Mouse (Mus musculus) CH12.LX (cell line): ENCODE measurements around the gene Fam184a. TPM values are rescaled to one million over a fixed set of nuclear protein-coding genes. Genes with fewer than 3 reads are reported as not detected.

ENCODE experiments used
- DNase-seq: peaks from one replicate; pipeline ENCODE4 v3.0.0-alpha.2; 2013; ENCODE audit errors: extremely low read depth
- H3K27ac ChIP-seq: 2 replicates; pipeline ENCODE4 v1.5.1; 2012; ENCODE audit warnings: low read depth, mild to moderate bottlenecking, control low read depth, moderate library complexity; ENCODE audit not compliant: insufficient read depth
- H3K27me3 ChIP-seq: replicated peaks from 2 replicates; pipeline ENCODE3; 2012; ENCODE audit warnings: inconsistent platforms
- H3K36me3 ChIP-seq, 2 experiments: replicated peaks in 1 of 2; 2 replicates each; pipeline versions ENCODE3 to v1.6.1; 2012; ENCODE audit warnings: inconsistent platforms in 1 of 2, low read length in 1 of 2, mild to moderate bottlenecking in 1 of 2, mixed read lengths in 1 of 2, moderate library complexity in 1 of 2; ENCODE audit not compliant: control insufficient read depth in 1 of 2, insufficient read depth in 1 of 2
- H3K4me1 ChIP-seq, 2 experiments: 2 replicates each; pipeline ENCODE4 v1.6.1; 2012; ENCODE audit warnings: inconsistent platforms in 1 of 2, moderate library complexity in 1 of 2; ENCODE audit not compliant: insufficient read depth in 2 of 2, control insufficient read depth in 1 of 2
- H3K4me2 ChIP-seq: 2 replicates; pipeline ENCODE4 v1.6.1; 2012; ENCODE audit warnings: low read depth, mild to moderate bottlenecking, control low read depth; ENCODE audit not compliant: poor library complexity, insufficient read depth, severe bottlenecking
- H3K4me3 ChIP-seq, 3 experiments: fragments of 150-350 bp in 1 of 3; sonication (generic) in 1 of 3; replicated peaks in 1 of 3; 2 replicates each; pipeline versions ENCODE3 to v1.5.1; 2011 to 2012; ENCODE audit warnings: low read depth in 2 of 3, low read length in 2 of 3, mild to moderate bottlenecking in 2 of 3, moderate library complexity in 2 of 3, control low read depth in 1 of 3, improper control_type of control experiment in 1 of 3, inconsistent platforms in 1 of 3, mixed read lengths in 1 of 3; ENCODE audit not compliant: poor library complexity in 1 of 3
- H3K79me2 ChIP-seq: replicated peaks from 2 replicates; pipeline ENCODE4 v1.6.1; 2012; ENCODE audit warnings: mild to moderate bottlenecking, moderate library complexity; ENCODE audit not compliant: control insufficient read depth, poor library complexity, insufficient read depth, severe bottlenecking; ENCODE audit errors: extremely low read depth
- H3K9ac ChIP-seq: 2 replicates; pipeline ENCODE4 v1.6.1; 2012; ENCODE audit warnings: low read depth, mild to moderate bottlenecking, control low read depth, moderate library complexity; ENCODE audit not compliant: insufficient read depth
- H3K9me3 ChIP-seq: replicated peaks from 2 replicates; pipeline ENCODE3; 2012; ENCODE audit warnings: low read length, inconsistent platforms, mixed read lengths
- BHLHE40 ChIP-seq: IDR thresholded peaks from 2 replicates; pipeline ENCODE4 v1.6.1; 2011; ENCODE audit warnings: mild to moderate bottlenecking, low read depth, low read length, improper control_type of control experiment
- CHD1 ChIP-seq: IDR thresholded peaks from 2 replicates; pipeline ENCODE4 v1.6.1; 2012; ENCODE audit warnings: low read depth, low read length, improper control_type of control experiment, inconsistent platforms
- CHD2 ChIP-seq: IDR thresholded peaks from 2 replicates; pipeline ENCODE4 v1.6.1; 2011; ENCODE audit warnings: low read length, improper control_type of control experiment
- CTCF ChIP-seq, 2 experiments: IDR thresholded peaks in 1 of 2; conservative IDR thresholded peaks in 1 of 2; 2 replicates each; pipeline ENCODE4 v1.5.1; 2011 to 2012; ENCODE audit warnings: low read depth in 2 of 2, low read length in 2 of 2, improper control_type of control experiment in 1 of 2, inconsistent platforms in 1 of 2, mild to moderate bottlenecking in 1 of 2, moderate library complexity in 1 of 2
- E2F4 ChIP-seq: IDR thresholded peaks from 2 replicates; pipeline ENCODE4 v1.6.1; 2011; ENCODE audit warnings: low read depth, low read length, improper control_type of control experiment; ENCODE audit not compliant: insufficient replicate concordance
- ETS1 ChIP-seq: conservative IDR thresholded peaks from 2 replicates; pipeline ENCODE4 v1.6.1; 2012; ENCODE audit warnings: low read depth, mild to moderate bottlenecking, inconsistent platforms, low read length, improper control_type of control experiment, moderate library complexity
- JUND ChIP-seq: conservative IDR thresholded peaks from 2 replicates; pipeline ENCODE4 v1.6.1; 2011; ENCODE audit warnings: low read depth, low read length, improper control_type of control experiment
- MAX ChIP-seq: IDR thresholded peaks from 2 replicates; pipeline ENCODE4 v1.6.1; 2011; ENCODE audit warnings: low read length, improper control_type of control experiment
- MAZ ChIP-seq: IDR thresholded peaks from 2 replicates; pipeline ENCODE4 v1.6.1; 2012; ENCODE audit warnings: low read depth, mild to moderate bottlenecking, inconsistent platforms, low read length, improper control_type of control experiment, moderate library complexity
- MYC ChIP-seq: IDR thresholded peaks from 2 replicates; pipeline ENCODE4 v1.6.1; 2011; ENCODE audit warnings: low read depth, mild to moderate bottlenecking, improper control_type of control experiment, low read length
- NELFE ChIP-seq: IDR thresholded peaks from 2 replicates; pipeline ENCODE4 v1.6.1; 2011; ENCODE audit warnings: low read depth, low read length, improper control_type of control experiment
- NRF1 ChIP-seq: IDR thresholded peaks from 2 replicates; pipeline ENCODE4 v1.6.1; 2014; ENCODE audit warnings: low read depth, mild to moderate bottlenecking, inconsistent platforms, low read length, improper control_type of control experiment, moderate library complexity
- POLR2A ChIP-seq: IDR thresholded peaks from 2 replicates; pipeline ENCODE4 v1.6.1; 2011; ENCODE audit warnings: low read depth, mild to moderate bottlenecking, improper control_type of control experiment, low read length
- POLR2AphosphoS2 ChIP-seq: IDR thresholded peaks from 2 replicates; pipeline ENCODE4 v1.6.1; 2011; ENCODE audit warnings: low read depth, low read length, improper control_type of control experiment
- SIN3A ChIP-seq: IDR thresholded peaks from 2 replicates; pipeline ENCODE4 v1.6.1; 2012; ENCODE audit warnings: low read length, improper control_type of control experiment, inconsistent platforms
- USF1 ChIP-seq: IDR thresholded peaks from 2 replicates; pipeline ENCODE4 v1.6.1; 2014; ENCODE audit warnings: low read depth, mild to moderate bottlenecking, inconsistent platforms, low read length, improper control_type of control experiment
- USF2 ChIP-seq: conservative IDR thresholded peaks from 2 replicates; pipeline ENCODE4 v1.6.1; 2011; ENCODE audit warnings: low read depth, low read length, improper control_type of control experiment
- ZC3H11A ChIP-seq: IDR thresholded peaks from 2 replicates; pipeline ENCODE4 v1.6.1; 2012; ENCODE audit warnings: low read depth, mild to moderate bottlenecking, inconsistent platforms, low read length, improper control_type of control experiment
- ZKSCAN1 ChIP-seq: IDR thresholded peaks from 2 replicates; pipeline ENCODE4 v1.6.1; 2012; ENCODE audit warnings: low read depth, inconsistent platforms, low read length, improper control_type of control experiment, borderline replicate concordance
- ZMIZ1 ChIP-seq: IDR thresholded peaks from 2 replicates; pipeline ENCODE4 v1.6.1; 2012; ENCODE audit warnings: low read depth, mild to moderate bottlenecking, inconsistent platforms, low read length, improper control_type of control experiment
- ZNF384 ChIP-seq: IDR thresholded peaks from 2 replicates; pipeline ENCODE4 v1.6.1; 2012; ENCODE audit warnings: low read depth, low read length, improper control_type of control experiment, inconsistent platforms
- dilution Hi-C: fragments of 300-500 bp; cut with MboI; formaldehyde crosslinking; loops from 2 replicates; pipeline ENCODE4 v1.14.3; 2020; ENCODE audit warnings: low sequenced_read_pairs; ENCODE audit not compliant: extremely low pct_unique_long_range_greater_than_20kb, extremely low pct_ligation_motif_present
- in situ Hi-C: fragments of 300-500 bp; cut with MboI; formaldehyde crosslinking; loops from 3 replicates; pipeline ENCODE4 v1.14.3; 2019; ENCODE audit warnings: low sequenced_read_pairs, low pct_ligation_motif_present, low pct_unique_long_range_greater_than_20kb, mixed read lengths
- polyA plus RNA-seq: library from polyadenylated mRNA; unstranded; fragments of >175 nt; gene quantifications from 2 replicates; pipeline ENCODE4 v1.2.1, GENCODE M21; 2012; ENCODE audit warnings: low read depth; ENCODE audit not compliant: insufficient read length
- total RNA-seq, 2 experiments: library from RNA; depleted of rRNA; stranded (reverse); fragments of 300-350 nt in 1 of 2; fragments of >200 nt in 1 of 2; gene quantifications; 2 replicates each; pipeline ENCODE4 v1.2.3; 2012 to 2014

The Fam184a gene
- total and polyA plus RNA-seq, 3 experiments: not detected

- Histone ChIP-seq H3K9ac (peak overlapping the region; percentile 84), H3K27ac (peak overlapping the region; percentile 71), H3K4me3 (peak overlapping the region; percentile 55 to 66 (median 62)), H3K4me2 (peak overlapping the region; percentile 68), H3K79me2 (peaks cover 31% of the 10 kb centered on the region), H3K27me3 (no peaks in the 10 kb centered on the region), H3K4me1 (peaks cover 6 to 32% of the 10 kb centered on the region in 2 experiments), H3K9me3 (no peaks in the 10 kb centered on the region), H3K36me3 (peaks cover 7% of the 10 kb centered on the region in 2 experiments)
- TF ChIP-seq ZMIZ1 (peak; percentile 4; the same call in 1 of the 2 replicates), CTCF (conservative IDR thresholded peaks at IDR 0.05 in 1 of 2, IDR thresholded peaks at IDR 0.05 in 1 of 2; ENCODE audit: low read depth in 2 of 2, low read length in 2 of 2) (no peak), ZNF384 (no peak), E2F4 (no peak), SIN3A (0 out of 2 replicates have a peak, but pooled peaks have one; percentile 37), MYC (no peak), MAX (peak; percentile 22), BHLHE40 (peak; percentile 10; the same call in 1 of the 2 replicates), MAZ (0 out of 2 replicates have a peak, but pooled peaks have one; percentile 26)
- in situ Hi-C loops: no loop called here
- peak; percentile 41 for DNase-seq
- dilution Hi-C loops: no loop called here
These were observed 154.9 kb downstream of the Fam184a start for GRCm38 (mm10) chr10:53595744-53596676.

GRCm38 (mm10) chr10:53585777-53586176, 165.1 kb downstream of the Fam184a start:
- Histone ChIP-seq H3K36me3 (peaks cover 0 to 12% of the 10 kb centered on the region in 2 experiments), H3K9me3 (no peaks in the 10 kb centered on the region), H3K4me3 (no peak overlapping the region), H3K4me2 (no peak overlapping the region), H3K4me1 (peaks cover 0 to 4% of the 10 kb centered on the region in 2 experiments; a peak in 1 of 4 replicates), H3K79me2 (no peaks in the 10 kb centered on the region), H3K27me3 (no peaks in the 10 kb centered on the region), H3K9ac (no peak overlapping the region), H3K27ac (no peak overlapping the region)
- no peak for TF ChIP-seq NRF1
- no peak for TF ChIP-seq MAZ
- TF ChIP-seq ETS1: no peak
- no peak for TF ChIP-seq JUND
- no peak for TF ChIP-seq USF2
- TF ChIP-seq ZNF384: no peak
- TF ChIP-seq CHD2: no peak
- TF ChIP-seq CHD1: no peak
- no peak for TF ChIP-seq ZKSCAN1
- TF ChIP-seq USF1: no peak
- no peak for TF ChIP-seq POLR2A
- TF ChIP-seq ZC3H11A: no peak
- TF ChIP-seq POLR2AphosphoS2: no peak
- no peak for TF ChIP-seq MYC
- TF ChIP-seq NELFE: no peak
- TF ChIP-seq CTCF (conservative IDR thresholded peaks at IDR 0.05 in 1 of 2, IDR thresholded peaks at IDR 0.05 in 1 of 2; ENCODE audit: low read depth in 2 of 2, low read length in 2 of 2): no peak
- DNase-seq: no peak
- dilution Hi-C loops: no loop called here
- in situ Hi-C loops: no loop called here

Other genes with a start within 250 kb of the Fam184a start
- gene Asf1a, start 154.4 kb downstream of the Fam184a start, total RNA-seq (2012; rRNA removed): 35.5 and 46.5 TPM in 2 replicates
- gene Asf1a, start 154.4 kb downstream of the Fam184a start, total RNA-seq (2014; rRNA removed): 128 and 185 TPM in 2 replicates
- 107 and 133 TPM in 2 replicates for gene Asf1a, start 154.4 kb downstream of the Fam184a start, polyA plus RNA-seq
- gene Mcm9, start 120.7 kb downstream of the Fam184a start, total RNA-seq (2012; rRNA removed): 9.0 and 9.7 TPM in 2 replicates
- 6.3 and 6.7 TPM in 2 replicates for gene Mcm9, start 120.7 kb downstream of the Fam184a start, total RNA-seq (2014; rRNA removed)
- 15.9 and 18.4 TPM in 2 replicates for gene Mcm9, start 120.7 kb downstream of the Fam184a start, polyA plus RNA-seq